Mouse (Mus musculus) liver, postnatal 0 days (tissue): ENCODE measurements around the gene Ptpn5.

Experiments
- CTCF ChIP-seq: sonication (generic); IDR thresholded peaks from 2 replicates; pipeline ENCODE4 v1.5.1; 2016; ENCODE audit warnings: antibody characterized with exemption, low read depth
- EP300 ChIP-seq: IDR thresholded peaks from 2 replicates; pipeline ENCODE4 v1.6.1; 2016; ENCODE audit warnings: antibody characterized with exemption, low read depth, mild to moderate bottlenecking

DNA sequence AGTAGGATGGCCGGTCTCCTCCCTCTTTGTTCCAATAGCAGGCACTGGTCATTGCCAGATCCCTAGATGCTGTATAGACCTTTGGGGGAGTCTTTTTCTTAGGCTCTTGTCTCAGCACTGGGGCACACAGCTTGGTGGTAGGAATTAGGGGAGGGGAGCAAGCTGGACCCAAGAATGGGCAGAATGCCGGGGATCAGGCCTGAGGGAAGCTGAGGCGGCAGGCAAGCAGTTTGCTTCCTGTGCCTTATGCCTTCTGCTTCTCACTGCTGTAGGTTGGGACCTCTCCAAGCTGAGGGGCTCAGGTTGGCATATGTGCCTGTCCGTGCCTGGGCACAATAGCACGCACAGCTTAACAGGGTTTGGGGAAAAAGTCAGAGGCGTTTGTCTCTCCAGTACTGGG, 57.3 kb downstream of the Ptpn5 start:
- TF ChIP-seq CTCF (no peak), EP300 (no peak)
